Mouse (Mus musculus) lung, postnatal 0 days (tissue): Measurements from ENCODE around the gene Shroom3.

Experiments used
- CTCF ChIP-seq: IDR thresholded peaks from 2 replicates; pipeline ENCODE4 v1.5.1; 2016; ENCODE audit warnings: antibody characterized with exemption, mild to moderate bottlenecking
- EP300 ChIP-seq: IDR thresholded peaks from 2 replicates; pipeline ENCODE4 v1.6.1; 2016; ENCODE audit warnings: antibody characterized with exemption, mild to moderate bottlenecking, control low read depth

DNA sequence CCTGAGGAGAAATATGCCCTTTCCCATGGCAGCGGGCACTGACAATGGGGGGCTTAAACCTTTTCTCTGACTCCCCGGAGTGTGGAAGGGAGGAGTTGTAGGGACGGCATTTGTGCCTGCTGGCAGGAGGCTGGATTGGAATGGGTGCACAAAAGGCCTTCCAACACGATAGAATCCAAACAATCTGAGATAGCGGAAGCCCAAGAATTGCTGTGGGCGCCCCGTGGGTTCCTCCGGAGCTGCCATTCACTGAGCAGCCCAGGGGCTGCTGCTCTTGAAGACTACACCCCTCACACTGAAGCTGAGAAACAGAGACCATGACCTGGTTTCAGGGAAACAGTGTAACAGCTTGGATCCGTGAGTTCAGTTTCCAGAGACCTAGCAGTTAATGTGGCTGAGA is 235.6 kb downstream of the Shroom3 start:
- TF ChIP-seq CTCF (no peak), EP300 (no peak)
